Mouse (Mus musculus): ENCODE measurements around the gene Ankrd13a. TPM values are rescaled to one million over a fixed set of nuclear protein-coding genes. Genes with fewer than 3 reads are reported as not detected.
"Not testable (repeated sequence)": the region's sequence is repeated elsewhere in the genome, so short reads cannot be mapped to it uniquely, and the experiment has no call there.

The Ankrd13a gene
- polyA plus RNA-seq, 1 experiment from 2014 or later, result 48.3 TPM

- H3K4me2 ChIP-seq (replicated peaks); H3K27me3 ChIP-seq; H3K4me3 ChIP-seq (replicated peaks); H3K36me3 ChIP-seq; H3K9ac ChIP-seq (replicated peaks); ATAC-seq; H3K27ac ChIP-seq; H3K9me3 ChIP-seq; H3K4me1 ChIP-seq (replicated peaks): not testable (repeated sequence)
- WGBS, result 79% methylated on average over 3 of the region's 5 CpGs
Observed at GRCm38 (mm10) chr5:114853364-114853763, 78.9 kb downstream of the Ankrd13a start, which contains the start of gene 4930519G04Rik. 4930519G04Rik (plus strand) TSS chr5:114853664.

Small RNA genes within 50 kb of the gene (microRNA-seq; reads per million reads assigned to microRNA genes)
- gene Mir6240, result 4.3 reads per million, percentile 17 among the genes with 10 or more reads in this experiment

Other genes starting within 250 kb of the Ankrd13a start
- 5.1 and 6.1 TPM in 2 replicates for gene Fam222a, start 206.7 kb upstream of the Ankrd13a start, polyA plus RNA-seq (2015; fragmentation: Nextera tagmentation; extraction: Ambion mirVana)
- 0.39 and 0.46 TPM in 2 replicates for gene Trpv4, start 116.3 kb upstream of the Ankrd13a start, polyA plus RNA-seq (2015; fragmentation: Nextera tagmentation; extraction: Ambion mirVana)
- 41.1 and 43.2 TPM in 2 replicates for gene Gltp, start 83.7 kb upstream of the Ankrd13a start, polyA plus RNA-seq (2015; fragmentation: Nextera tagmentation; extraction: Ambion mirVana)
- gene Tchp, start 66.9 kb upstream of the Ankrd13a start, polyA plus RNA-seq (2015; fragmentation: Nextera tagmentation; extraction: Ambion mirVana), result 18.5 and 19.7 TPM in 2 replicates
- 41.5 and 49.8 TPM in 2 replicates for gene Git2, start 840 bp downstream of the Ankrd13a start, polyA plus RNA-seq (2015; fragmentation: Nextera tagmentation; extraction: Ambion mirVana)
- gene 1500011B03Rik, start 48.8 kb downstream of the Ankrd13a start, polyA plus RNA-seq (2015; fragmentation: Nextera tagmentation; extraction: Ambion mirVana), result 225 and 235 TPM in 2 replicates
- gene 4930519G04Rik, start 79.0 kb downstream of the Ankrd13a start, polyA plus RNA-seq (2015; fragmentation: Nextera tagmentation; extraction: Ambion mirVana), result not detected in 2 replicates
- gene Gm9936, start 84.0 kb downstream of the Ankrd13a start, polyA plus RNA-seq (2015; fragmentation: Nextera tagmentation; extraction: Ambion mirVana), result 1.3 and 1.7 TPM in 2 replicates
- gene Oasl2, start 122.3 kb downstream of the Ankrd13a start, polyA plus RNA-seq (2015; fragmentation: Nextera tagmentation; extraction: Ambion mirVana), result 2.1 and 2.2 TPM in 2 replicates
- gene Oasl1, start 148.6 kb downstream of the Ankrd13a start, polyA plus RNA-seq (2015; fragmentation: Nextera tagmentation; extraction: Ambion mirVana), result 0.28 TPM in 1 of 2 replicates, not detected in the other
- 87.9 and 91.5 TPM in 2 replicates for gene 2210016L21Rik, start 167.5 kb downstream of the Ankrd13a start, polyA plus RNA-seq (2015; fragmentation: Nextera tagmentation; extraction: Ambion mirVana)
- 0.06 TPM in 1 of 2 replicates, not detected in the other for gene Hnf1a, start 196.4 kb downstream of the Ankrd13a start, polyA plus RNA-seq (2015; fragmentation: Nextera tagmentation; extraction: Ambion mirVana)
- gene Sppl3, start 236.5 kb downstream of the Ankrd13a start, polyA plus RNA-seq (2015; fragmentation: Nextera tagmentation; extraction: Ambion mirVana), result 17.6 TPM in 2 replicates

All from midbrain, embryonic 13.5 days (tissue).